Mouse (Mus musculus) midbrain, embryonic 14.5 days (tissue): ENCODE measurements around the gene Armc10. TPM values are rescaled to one million over a fixed set of nuclear protein-coding genes. Genes with fewer than 3 reads are reported as not detected.
"Not testable (repeated sequence)": the region's sequence is repeated elsewhere in the genome, so short reads cannot be mapped to it uniquely, and the experiment has no call there.

Experiments used
- ATAC-seq: fragments of 200-750 bp; cut with Nextera tagmentation; 2 replicates; pipeline ENCODE4 v1.8.0; 2017; ENCODE audit warnings: moderate number of reproducible peaks, moderate library complexity; ENCODE audit not compliant: low FRiP score, low TSS enrichment
- DNase-seq: peaks from one replicate; pipeline ENCODE4 v3.0.0-alpha.2; 2015
- H3K27ac ChIP-seq: fragments of 300-500 bp; sonication (generic); replicated peaks from 2 replicates; pipeline ENCODE4 v1.5.1; 2014; ENCODE audit warnings: mild to moderate bottlenecking, low read depth, low read length, moderate library complexity
- H3K27me3 ChIP-seq: fragments of 300-500 bp; sonication (generic); 2 replicates; pipeline ENCODE4 v1.6.1; 2014; ENCODE audit warnings: low read length, control low read depth, mixed read lengths; ENCODE audit not compliant: control insufficient read depth, insufficient read depth
- H3K36me3 ChIP-seq: fragments of 300-500 bp; sonication (generic); 2 replicates; pipeline ENCODE4 v1.6.1; 2014; ENCODE audit warnings: low read length, control low read depth; ENCODE audit not compliant: control insufficient read depth, insufficient read depth
- H3K4me1 ChIP-seq: fragments of 300-500 bp; sonication (generic); 2 replicates; pipeline ENCODE4 v1.6.1; 2014; ENCODE audit warnings: mild to moderate bottlenecking, antibody characterized with exemption, low read length, control low read depth; ENCODE audit not compliant: control insufficient read depth, insufficient read depth
- H3K4me2 ChIP-seq: fragments of 300-500 bp; sonication (generic); 2 replicates; pipeline ENCODE4 v1.6.1; 2014; ENCODE audit warnings: mild to moderate bottlenecking, low read length, moderate library complexity
- H3K4me3 ChIP-seq: fragments of 300-500 bp; sonication (generic); replicated peaks from 2 replicates; pipeline ENCODE4 v1.5.1; 2014; ENCODE audit warnings: low read depth, low read length
- H3K9ac ChIP-seq: fragments of 300-500 bp; sonication (generic); replicated peaks from 2 replicates; pipeline ENCODE4 v1.6.1; 2014; ENCODE audit warnings: mild to moderate bottlenecking, low read length, moderate library complexity
- H3K9me3 ChIP-seq: fragments of 300-500 bp; sonication (generic); 2 replicates; pipeline ENCODE4 v1.6.1; 2016; ENCODE audit warnings: low read length, control low read depth, mixed read lengths; ENCODE audit not compliant: control insufficient read depth
- WGBS: fragments of 180-500 bp; shearing (Covaris S2); extraction: QIAGEN DNeasy Blood & Tissue Kit; methylation state at CpG from one replicate; pipeline ENCODE4 v1.1.7; 2014; 5-methylcytosine and 5-hydroxymethylcytosine counted together
- polyA plus RNA-seq: library from polyadenylated mRNA; unstranded; fragments of >200 nt; fragmentation: Nextera tagmentation; extraction: Ambion mirVana; gene quantifications from 2 replicates; pipeline ENCODE4 v1.2.1, GENCODE M21; 2014

The Armc10 gene
- polyA plus RNA-seq, 1 experiment from 2014 or later, result 85.6 TPM

DNA sequence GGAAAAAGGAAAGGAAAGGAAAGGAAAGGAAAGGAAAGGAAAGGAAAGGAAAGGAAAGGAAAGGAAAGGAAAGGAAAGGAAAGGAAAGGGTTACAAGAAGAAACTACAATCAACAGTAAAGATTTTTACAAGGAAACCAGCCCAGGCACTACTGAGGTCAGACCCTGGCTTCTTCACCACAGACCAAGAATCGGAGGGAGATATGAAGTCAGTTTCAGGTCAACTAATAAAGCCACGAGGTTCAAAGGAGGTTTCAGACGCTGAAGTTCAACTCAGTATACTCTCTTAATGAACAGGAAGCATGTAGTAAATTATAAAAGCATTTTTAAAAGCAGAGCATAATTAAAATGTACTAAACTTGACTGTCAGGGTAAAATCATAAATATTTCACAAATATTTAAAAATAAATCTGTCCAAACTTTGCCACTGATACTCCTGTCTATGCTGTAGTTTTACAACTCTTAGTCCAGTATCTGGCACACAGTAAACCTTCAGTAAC is 47.8 kb downstream of the Armc10 start:
- ATAC-seq, result no peak
- Histone ChIP-seq H3K4me1 (no peaks in the 10 kb centered on the region), H3K27me3 (no peaks in the 10 kb centered on the region), H3K27ac (no peak overlapping the region), H3K4me3 (no peak overlapping the region), H3K4me2 (no peak overlapping the region), H3K36me3 (no peaks in the 10 kb centered on the region), H3K9ac (no peak overlapping the region), H3K9me3 (no peaks in the 10 kb centered on the region)
- DNase-seq, result no peak
- WGBS, result 86% methylated on average over 3 of the region's 3 CpGs

DNA sequence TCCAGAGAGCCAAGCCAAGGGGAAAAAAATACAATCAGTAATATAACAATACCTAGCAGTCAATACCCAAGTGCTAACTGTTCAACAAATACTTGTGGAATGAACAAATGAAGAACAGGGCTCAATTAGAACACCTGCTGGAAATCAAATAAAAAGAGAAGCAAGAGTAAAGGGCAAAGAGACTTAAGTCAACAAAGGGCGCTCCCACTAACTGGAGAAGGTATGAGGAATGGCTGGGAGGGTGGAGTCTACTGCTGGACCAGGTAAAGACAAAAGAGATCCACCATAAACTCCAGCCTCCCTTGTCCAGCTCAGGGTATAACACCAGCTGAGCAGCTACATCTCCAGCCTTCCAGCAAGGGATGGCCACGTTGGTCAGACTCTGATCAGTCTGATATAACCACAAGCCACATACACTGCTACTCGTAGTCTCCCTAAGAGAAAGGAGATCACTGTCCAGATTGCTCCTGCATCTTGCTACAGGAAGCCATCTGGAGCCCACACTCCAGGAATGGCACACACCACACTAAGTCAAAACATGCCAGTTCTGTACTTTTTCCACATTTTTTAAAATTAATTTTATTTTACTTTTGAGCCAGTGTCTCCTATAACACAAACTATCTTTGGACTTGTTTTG is 49.4 kb downstream of the Armc10 start:
- Histone ChIP-seq H3K27me3 (no peaks in the 10 kb centered on the region), H3K9ac (no peak overlapping the region), H3K27ac (no peak overlapping the region), H3K36me3 (no peaks in the 10 kb centered on the region), H3K4me1 (0 out of 2 replicates have a peak, but pooled peaks cover 3% of the 10 kb centered on the region), H3K4me3 (no peak overlapping the region), H3K4me2 (no peak overlapping the region), H3K9me3 (no peaks in the 10 kb centered on the region)
- DNase-seq (no peak), ATAC-seq (no peak)
- WGBS, result 88% methylated on average over 3 of the region's 3 CpGs

DNA sequence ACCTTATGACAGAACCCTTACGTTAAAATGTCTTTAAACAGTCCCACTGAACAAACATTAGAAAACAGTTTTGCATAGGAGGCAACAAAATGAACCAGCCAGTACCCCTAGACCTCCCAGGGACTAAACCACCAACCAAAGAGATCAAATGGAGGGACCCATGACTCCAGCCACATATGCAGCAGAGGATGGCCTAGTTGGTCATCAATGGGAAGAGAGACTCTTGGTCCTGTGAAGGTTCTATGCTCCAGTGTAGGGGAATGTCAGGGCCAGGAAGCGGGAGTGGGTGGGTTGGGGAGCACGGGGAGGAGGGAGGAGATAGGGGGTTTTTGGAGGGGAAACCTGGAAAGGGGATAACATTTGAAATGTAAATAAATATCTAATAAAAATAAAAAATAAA is 53.9 kb downstream of the Armc10 start:
- not testable (repeated sequence) for H3K4me1 ChIP-seq, H3K9me3 ChIP-seq, ATAC-seq, H3K27me3 ChIP-seq, H3K9ac ChIP-seq, H3K36me3 ChIP-seq, H3K27ac ChIP-seq, DNase-seq, H3K4me3 ChIP-seq
- 86% methylated on average over 3 of the region's 3 CpGs for WGBS
- H3K4me2 ChIP-seq, result peak overlapping the region; percentile 36

DNA sequence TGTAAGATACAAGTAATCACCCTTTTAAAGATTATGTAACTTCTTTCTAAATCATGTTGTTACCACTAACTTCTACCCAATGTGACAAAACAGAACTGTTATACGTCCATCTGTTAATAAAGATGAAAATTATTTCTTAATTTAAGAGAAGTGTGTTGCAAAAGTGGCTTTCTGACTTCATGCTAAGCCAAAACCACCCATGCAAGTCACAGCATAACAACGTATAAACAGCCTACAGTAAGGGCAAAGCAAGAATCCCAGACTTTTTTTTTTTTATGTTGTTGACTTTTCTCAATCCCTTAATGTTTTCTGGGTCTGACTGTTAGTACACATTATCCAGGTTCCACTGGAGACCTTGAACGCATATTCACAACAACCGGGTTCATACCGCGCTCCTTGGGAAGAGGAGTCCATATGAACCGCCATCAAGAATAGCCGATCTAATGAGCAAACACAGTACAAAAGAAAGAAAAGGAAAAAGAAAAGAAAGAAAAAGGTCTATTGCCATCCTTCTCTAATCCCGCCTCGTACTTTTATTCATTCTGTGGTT is 54.7 kb downstream of the Armc10 start:
- H3K27me3 ChIP-seq, result no peaks in the 10 kb centered on the region
- ATAC-seq (no peak), DNase-seq (no peak)
- peak overlapping the region; percentile 69 for H3K4me2 ChIP-seq
- peak overlapping the region; percentile 90 for H3K9ac ChIP-seq
- 7% methylated on average over 10 of the region's 10 CpGs for WGBS
- peak overlapping the region; percentile 70 for H3K4me3 ChIP-seq
- H3K27ac ChIP-seq, result no peak overlapping the region
- 0 out of 2 replicates have a peak, but pooled peaks cover 3% of the 10 kb centered on the region for H3K4me1 ChIP-seq
- no peaks in the 10 kb centered on the region for H3K9me3 ChIP-seq
- H3K36me3 ChIP-seq, result no peaks in the 10 kb centered on the region

DNA sequence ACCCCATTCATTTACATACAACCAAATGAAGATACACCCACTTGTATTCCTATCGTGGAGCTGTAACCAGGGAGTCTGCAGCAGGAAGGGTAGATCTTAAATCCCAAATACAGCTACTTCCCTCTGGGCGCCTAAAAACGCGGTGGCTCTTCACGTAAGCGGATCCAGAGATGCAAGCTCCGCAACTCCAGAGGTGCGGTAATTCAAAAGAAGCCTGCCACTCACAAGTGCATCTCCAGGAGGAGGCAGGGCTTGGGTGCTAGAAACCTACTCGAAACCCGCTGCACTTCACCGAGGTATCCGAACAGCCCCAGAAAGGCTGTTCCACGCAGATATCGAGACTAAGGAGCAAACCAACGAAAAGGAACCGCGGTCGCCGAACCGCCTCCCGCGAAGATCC is 55.3 kb downstream of the Armc10 start:
- 0 out of 2 replicates have a peak, but pooled peaks cover 3% of the 10 kb centered on the region for H3K4me1 ChIP-seq
- no peaks in the 10 kb centered on the region for H3K27me3 ChIP-seq
- no peaks in the 10 kb centered on the region for H3K9me3 ChIP-seq
- H3K36me3 ChIP-seq, result no peaks in the 10 kb centered on the region
- peak; percentile 77 for ATAC-seq
- peak overlapping the region; percentile 70 for H3K4me3 ChIP-seq
- H3K27ac ChIP-seq, result peak overlapping the region; percentile 99
- no peak for DNase-seq
- peak overlapping the region; percentile 90 for H3K9ac ChIP-seq
- peak overlapping the region; percentile 69 for H3K4me2 ChIP-seq
- under 1% methylated on average over 22 of the region's 22 CpGs for WGBS

DNA sequence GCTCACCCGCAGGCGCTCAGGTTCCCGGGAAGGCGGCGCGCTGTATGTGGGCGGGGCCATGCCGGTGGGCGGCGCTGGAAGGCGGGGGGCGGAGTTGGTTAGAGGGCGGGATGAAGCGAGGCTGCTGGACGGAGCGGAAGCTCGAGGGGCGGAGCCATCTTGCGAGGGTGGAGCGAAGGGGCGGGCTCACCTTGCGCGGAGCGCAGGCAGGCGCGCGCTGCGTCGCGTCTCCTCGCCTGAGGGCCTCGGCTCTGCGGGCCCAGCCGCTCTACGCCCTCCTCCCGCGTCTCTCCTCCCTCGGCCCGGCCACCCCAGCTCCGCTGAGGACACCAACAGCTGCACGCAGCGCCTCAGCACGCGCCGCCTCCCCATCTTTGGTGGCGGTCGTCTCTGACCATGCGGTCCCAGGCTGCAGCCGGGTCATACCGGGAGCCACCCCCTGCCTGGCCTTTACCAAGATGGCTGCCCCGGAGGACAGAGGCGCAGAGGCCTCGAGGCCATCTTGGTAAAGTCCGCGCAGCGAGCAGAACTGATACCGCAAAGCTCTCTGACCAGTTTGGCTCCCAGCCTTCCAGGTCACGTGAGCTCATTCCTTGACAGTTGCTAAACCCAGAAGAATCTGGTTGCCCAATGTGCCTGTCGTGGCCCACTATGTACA is 55.9 kb downstream of the Armc10 start, which contains the start of gene Napepld:
TSS of gene Napepld (minus strand) at position 46 of the 658 bp plus-strand sequence.
- WGBS, result under 1% methylated on average over 53 of the region's 59 CpGs

DNA sequence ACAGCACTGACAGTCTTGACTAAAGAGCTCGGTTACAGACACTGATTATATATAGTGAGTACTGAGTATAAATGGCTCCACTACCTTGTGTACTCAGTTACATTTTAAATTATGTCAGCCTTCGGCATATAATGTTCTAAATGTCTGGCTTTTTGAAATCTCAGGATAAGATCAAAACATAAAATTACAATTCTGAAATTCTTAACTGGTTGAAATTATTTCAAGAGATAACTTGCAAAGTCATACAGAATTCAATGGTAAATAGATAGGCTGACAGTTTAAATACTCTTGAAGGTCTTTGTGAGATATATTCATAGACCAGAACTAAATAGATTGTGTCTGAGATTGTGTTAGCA is 56.4 kb downstream of the Armc10 start:
- WGBS, result 56% methylated on average over 2 of the region's 2 CpGs
- no peaks in the 10 kb centered on the region for H3K9me3 ChIP-seq
- H3K4me2 ChIP-seq, result peak overlapping the region; percentile 69
- DNase-seq (no peak), ATAC-seq (no peak)
- H3K4me3 ChIP-seq, result peak overlapping the region; percentile 70
- peak overlapping the region; percentile 90 for H3K9ac ChIP-seq
- H3K4me1 ChIP-seq, result 0 out of 2 replicates have a peak, but pooled peaks cover 3% of the 10 kb centered on the region
- peak overlapping the region; percentile 99 for H3K27ac ChIP-seq
- no peaks in the 10 kb centered on the region for H3K36me3 ChIP-seq
- no peaks in the 10 kb centered on the region for H3K27me3 ChIP-seq

More for the DNA sequence above, 55.9 kb downstream of the Armc10 start, which contains the start of gene Napepld:
- peak within 1 kb of the TSS; percentile 99 for H3K27ac ChIP-seq
- peak within 1 kb of the TSS; percentile 90 for H3K9ac ChIP-seq
- H3K4me2 ChIP-seq, result peak within 1 kb of the TSS; percentile 69
- H3K4me1 ChIP-seq, result 0 out of 2 replicates have a peak, but pooled peaks cover 3% of the 10 kb centered on the region
- no peaks in the 10 kb centered on the region for H3K36me3 ChIP-seq
- H3K27me3 ChIP-seq, result no peaks in the 10 kb centered on the region
- peak; percentile 99 for ATAC-seq
- H3K9me3 ChIP-seq, result no peaks in the 10 kb centered on the region
- peak; percentile 99 for DNase-seq
- H3K4me3 ChIP-seq, result peak within 1 kb of the TSS; percentile 70

DNA sequence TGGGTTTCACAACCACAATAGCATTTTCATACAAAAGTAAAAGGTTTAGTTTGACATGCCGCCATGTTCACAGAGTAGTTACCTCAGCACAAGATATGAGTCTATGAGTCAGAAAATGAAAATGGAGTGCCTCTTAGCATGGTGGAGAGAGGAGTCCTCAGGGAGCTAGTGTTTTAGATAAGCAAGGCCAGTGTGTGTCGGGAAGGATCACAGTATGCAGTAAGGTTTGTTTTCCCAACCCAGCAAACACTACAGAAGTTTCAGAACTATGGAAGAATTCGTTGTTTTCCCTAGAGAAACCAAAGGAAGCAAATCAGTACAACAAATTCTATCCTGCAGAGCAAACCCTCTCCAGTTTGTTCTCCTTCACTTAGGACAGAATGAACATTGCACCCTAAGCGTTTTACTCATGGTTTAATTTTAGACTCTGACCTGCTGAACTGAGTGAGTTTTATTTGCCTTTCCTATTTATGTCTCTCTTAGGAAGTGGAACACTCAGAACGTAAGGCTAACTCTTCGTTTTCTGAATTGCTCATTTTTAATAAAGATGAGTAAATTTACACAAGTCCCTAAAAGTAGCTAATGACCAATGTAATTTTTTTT is 57.4 kb downstream of the Armc10 start:
- H3K27ac ChIP-seq, result no peak overlapping the region
- WGBS, result 91% methylated on average over 6 of the region's 6 CpGs
- H3K4me1 ChIP-seq, result 0 out of 2 replicates have a peak, but pooled peaks cover 3% of the 10 kb centered on the region
- H3K27me3 ChIP-seq, result no peaks in the 10 kb centered on the region
- H3K36me3 ChIP-seq, result no peaks in the 10 kb centered on the region
- ATAC-seq (no peak), DNase-seq (no peak)
- no peak overlapping the region for H3K9ac ChIP-seq
- no peak overlapping the region for H3K4me2 ChIP-seq
- no peaks in the 10 kb centered on the region for H3K9me3 ChIP-seq
- no peak overlapping the region for H3K4me3 ChIP-seq
